Mouse (Mus musculus) MEL (cell line): ENCODE measurements around the gene Cebpz. TPM values are rescaled to one million over a fixed set of nuclear protein-coding genes. Genes with fewer than 3 reads are reported as not detected.

ENCODE experiments used
- DNase-seq: peaks from one replicate; pipeline ENCODE4 v3.0.0; 2011; ENCODE audit warnings: low read depth, low spot score
- H3K27ac ChIP-seq: 2 replicates; pipeline ENCODE4 v1.5.1; 2012; ENCODE audit warnings: low read depth, mild to moderate bottlenecking, control low read depth, low read length, moderate library complexity; ENCODE audit not compliant: control insufficient read depth
- H3K27me3 ChIP-seq, 2 experiments: fragments of 150-350 bp in 1 of 2; sonication (generic) in 1 of 2; 2 replicates each; pipeline ENCODE4 v1.6.1; 2012; ENCODE audit warnings: low read length in 2 of 2, mild to moderate bottlenecking in 2 of 2, improper control_type of control experiment in 1 of 2, moderate library complexity in 1 of 2; ENCODE audit not compliant: insufficient read depth in 2 of 2, control insufficient read depth in 1 of 2
- H3K36me3 ChIP-seq, 2 experiments: 2 replicates each; pipeline ENCODE4 v1.6.1; 2012 to 2014; ENCODE audit warnings: low read length in 2 of 2, improper control_type of control experiment in 1 of 2, inconsistent platforms in 1 of 2, mild to moderate bottlenecking in 1 of 2; ENCODE audit not compliant: insufficient read depth in 2 of 2, control insufficient read depth in 1 of 2
- H3K4me1 ChIP-seq, 2 experiments: fragments of 150-350 bp in 1 of 2; sonication (generic) in 1 of 2; 2 replicates each; pipeline ENCODE4 v1.6.1; 2012; ENCODE audit warnings: low read length in 2 of 2, improper control_type of control experiment in 1 of 2, mild to moderate bottlenecking in 1 of 2; ENCODE audit not compliant: insufficient read depth in 2 of 2, control insufficient read depth in 1 of 2
- H3K4me3 ChIP-seq, 2 experiments: fragments of 150-350 bp in 1 of 2; sonication (generic) in 1 of 2; 2 replicates each; pipeline ENCODE4 v1.5.1; 2012; ENCODE audit warnings: low read depth in 2 of 2, low read length in 2 of 2, mild to moderate bottlenecking in 2 of 2, moderate library complexity in 2 of 2, control low read depth in 1 of 2, improper control_type of control experiment in 1 of 2; ENCODE audit not compliant: control insufficient read depth in 1 of 2, insufficient read depth in 1 of 2
- H3K79me2 ChIP-seq: 2 replicates; pipeline ENCODE4 v1.6.1; 2012; ENCODE audit warnings: mild to moderate bottlenecking, low read length, moderate library complexity; ENCODE audit not compliant: control insufficient read depth, poor library complexity, insufficient read depth
- H3K9ac ChIP-seq: 2 replicates; pipeline ENCODE4 v1.6.1; 2012; ENCODE audit warnings: low read depth, mild to moderate bottlenecking, control low read depth, low read length, moderate library complexity; ENCODE audit not compliant: control insufficient read depth, poor library complexity, severe bottlenecking
- H3K9me3 ChIP-seq: fragments of 150-350 bp; sonication (generic); replicated peaks from 2 replicates; pipeline ENCODE4 v1.6.1; 2012; ENCODE audit warnings: mild to moderate bottlenecking, low read length, improper control_type of control experiment, moderate library complexity; ENCODE audit not compliant: insufficient read depth
- CHD1 ChIP-seq: IDR thresholded peaks from 2 replicates; pipeline ENCODE4 v1.6.1; 2012; ENCODE audit warnings: low read depth, mild to moderate bottlenecking, inconsistent platforms, low read length, improper control_type of control experiment
- CHD2 ChIP-seq: IDR thresholded peaks from 2 replicates; pipeline ENCODE4 v1.6.1; 2011; ENCODE audit warnings: low read length, improper control_type of control experiment
- CTCF ChIP-seq, 3 experiments: IDR thresholded peaks in 2 of 3; conservative IDR thresholded peaks in 1 of 3; 2 replicates each; pipeline ENCODE4 v1.5.1; 2011 to 2012; ENCODE audit warnings: low read length in 3 of 3, low read depth in 2 of 3, mild to moderate bottlenecking in 2 of 3, improper control_type of control experiment in 1 of 3, inconsistent platforms in 1 of 3, mixed read lengths in 1 of 3, moderate library complexity in 1 of 3; ENCODE audit not compliant: control insufficient read depth in 1 of 3, insufficient read depth in 1 of 3, poor library complexity in 1 of 3, severe bottlenecking in 1 of 3
- E2F4 ChIP-seq: IDR thresholded peaks from 2 replicates; pipeline ENCODE4 v1.6.1; 2011; ENCODE audit warnings: low read depth, low read length, improper control_type of control experiment, borderline replicate concordance
- ELF1 ChIP-seq: IDR thresholded peaks from 2 replicates; pipeline ENCODE4 v1.6.1; 2014; ENCODE audit warnings: low read depth, mild to moderate bottlenecking, inconsistent platforms, low read length, improper control_type of control experiment, moderate library complexity
- EP300 ChIP-seq, 2 experiments: IDR thresholded peaks; 2 replicates each; pipeline ENCODE4 v1.6.1; 2011; ENCODE audit warnings: improper control_type of control experiment in 2 of 2, low read length in 2 of 2, low read depth in 1 of 2, mild to moderate bottlenecking in 1 of 2
- ETS1 ChIP-seq: IDR thresholded peaks from 2 replicates; pipeline ENCODE4 v1.6.1; 2012; ENCODE audit warnings: low read depth, mild to moderate bottlenecking, inconsistent platforms, low read length, improper control_type of control experiment, moderate library complexity
- GATA1 ChIP-seq: IDR thresholded peaks from 2 replicates; pipeline ENCODE4 v1.6.1; 2011; ENCODE audit warnings: low read depth, low read length, improper control_type of control experiment
- MAFK ChIP-seq: IDR thresholded peaks from 2 replicates; pipeline ENCODE4 v1.6.1; 2011; ENCODE audit warnings: low read depth, mild to moderate bottlenecking, low read length, improper control_type of control experiment, borderline replicate concordance
- MAZ ChIP-seq: IDR thresholded peaks from 2 replicates; pipeline ENCODE4 v1.6.1; 2012; ENCODE audit warnings: low read depth, mild to moderate bottlenecking, inconsistent platforms, low read length, improper control_type of control experiment
- MXI1 ChIP-seq: IDR thresholded peaks from 2 replicates; pipeline ENCODE4 v1.6.1; 2011; ENCODE audit warnings: mild to moderate bottlenecking, low read depth, low read length, improper control_type of control experiment
- NELFE ChIP-seq: IDR thresholded peaks from 2 replicates; pipeline ENCODE4 v1.6.1; 2011; ENCODE audit warnings: low read depth, low read length, improper control_type of control experiment
- POLR2AphosphoS2 ChIP-seq: IDR thresholded peaks from 2 replicates; pipeline ENCODE4 v1.6.1; 2011; ENCODE audit warnings: low read length, improper control_type of control experiment
- POLR2AphosphoS5 ChIP-seq: IDR thresholded peaks from 2 replicates; pipeline ENCODE4 v1.6.1; 2012; ENCODE audit warnings: low read depth, borderline replicate concordance, mild to moderate bottlenecking, inconsistent platforms, low read length, moderate library complexity, mixed read lengths
- RAD21 ChIP-seq: IDR thresholded peaks from 2 replicates; pipeline ENCODE4 v1.6.1; 2011; ENCODE audit warnings: mild to moderate bottlenecking, low read depth, low read length, improper control_type of control experiment
- SIN3A ChIP-seq: IDR thresholded peaks from 2 replicates; pipeline ENCODE4 v1.6.1; 2012; ENCODE audit warnings: low read length, improper control_type of control experiment, inconsistent platforms
- SMC3 ChIP-seq: IDR thresholded peaks from 2 replicates; pipeline ENCODE4 v1.6.1; 2011; ENCODE audit warnings: low read depth, low read length, improper control_type of control experiment
- TAL1 ChIP-seq: IDR thresholded peaks from 2 replicates; pipeline ENCODE4 v1.6.1; 2012; ENCODE audit warnings: mild to moderate bottlenecking, inconsistent platforms, low read length, moderate library complexity, mixed read lengths
- ZKSCAN1 ChIP-seq: IDR thresholded peaks from 2 replicates; pipeline ENCODE4 v1.6.1; 2012; ENCODE audit warnings: low read depth, mild to moderate bottlenecking, inconsistent platforms, low read length, improper control_type of control experiment, moderate library complexity
- polyA plus RNA-seq, 2 experiments: library from polyadenylated mRNA; stranded (reverse) in 1 of 2; unstranded in 1 of 2; fragments of >175 nt in 1 of 2; fragments of >200 nt in 1 of 2; gene quantifications; 2 replicates each; pipeline versions ENCODE4 v1.2.1 to v1.2.4; 2012; ENCODE audit warnings: low replicate concordance in 2 of 2, low read depth in 1 of 2; ENCODE audit not compliant: insufficient read length in 2 of 2, insufficient read depth in 1 of 2, missing spikeins in 1 of 2
- total RNA-seq: library from RNA; depleted of rRNA; stranded (reverse); fragments of 300-350 nt; gene quantifications from 2 replicates; pipeline ENCODE4 v1.2.3, GENCODE M21; 2012

Cebpz gene
- total and polyA plus RNA-seq, 3 experiments: 69.9 to 128 (median 80.7) TPM

DNA sequence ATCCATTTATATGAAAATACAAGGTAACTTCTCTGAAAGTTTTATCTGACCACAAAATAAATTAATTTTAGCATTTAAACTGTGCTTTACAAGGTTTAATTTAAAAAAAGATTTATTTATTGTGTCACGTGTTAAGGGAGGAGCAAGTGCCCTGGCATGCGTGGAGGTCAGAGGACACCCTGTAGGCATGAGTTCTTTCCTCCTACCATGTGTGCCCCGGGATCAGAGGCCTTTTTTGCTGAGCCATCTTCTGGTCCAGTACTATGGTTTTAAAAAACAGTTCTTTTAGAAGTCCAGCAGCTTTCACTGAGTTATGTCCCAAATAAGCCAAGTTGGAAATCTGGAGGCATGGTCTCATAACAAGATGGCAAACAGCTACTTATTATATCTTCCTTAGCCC lies 46.9 kb upstream of the Cebpz start:
- Histone ChIP-seq H3K27ac (no peak overlapping the region), H3K4me3 (no peak overlapping the region), H3K27me3 (no peaks in the 10 kb centered on the region), H3K9ac (no peak overlapping the region), H3K9me3 (no peaks in the 10 kb centered on the region), H3K36me3 (0 out of 4 replicates have a peak, but pooled peaks cover 0 to 2% of the 10 kb centered on the region in 2 experiments), H3K4me1 (no peaks in the 10 kb centered on the region), H3K79me2 (no peaks in the 10 kb centered on the region)
- no peak for TF ChIP-seq MXI1
- no peak for TF ChIP-seq RAD21
- TF ChIP-seq ETS1: no peak
- no peak for TF ChIP-seq ZKSCAN1
- no peak for TF ChIP-seq E2F4
- TF ChIP-seq TAL1: no peak
- no peak for TF ChIP-seq CHD2
- TF ChIP-seq CTCF (IDR thresholded peaks at IDR 0.05 in 2 of 3, conservative IDR thresholded peaks at IDR 0.05 in 1 of 3; ENCODE audit: control insufficient read depth in 1 of 3, insufficient read depth in 1 of 3, low read depth in 2 of 3, low read length in 3 of 3, poor library complexity in 1 of 3, severe bottlenecking in 1 of 3): no peak
- no peak for TF ChIP-seq GATA1
- no peak for DNase-seq

DNA sequence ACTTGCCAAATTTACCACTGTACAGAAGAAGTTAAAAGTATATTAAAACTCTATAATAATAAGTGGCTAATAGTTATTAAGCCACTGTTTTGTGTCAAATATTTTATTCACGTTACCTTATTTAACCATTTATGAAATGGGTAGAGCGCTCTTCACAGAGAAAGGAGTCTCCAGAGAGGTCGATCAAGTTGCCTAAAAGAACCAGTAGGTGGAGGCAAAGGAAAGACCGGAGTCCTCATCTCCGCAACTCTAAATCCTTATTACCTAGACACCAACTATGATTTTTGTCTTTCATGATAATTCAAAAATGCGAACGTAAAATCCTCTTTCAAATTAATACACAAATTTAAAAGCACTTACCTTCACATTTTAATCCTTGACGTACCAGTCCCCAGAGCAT lies 46.3 kb upstream of the Cebpz start:
- peak; percentile 24 for TF ChIP-seq RAD21
- TF ChIP-seq CTCF (IDR thresholded peaks at IDR 0.05 in 2 of 3, conservative IDR thresholded peaks at IDR 0.05 in 1 of 3; ENCODE audit: control insufficient read depth in 1 of 3, insufficient read depth in 1 of 3, low read depth in 2 of 3, low read length in 3 of 3, poor library complexity in 1 of 3, severe bottlenecking in 1 of 3): peak in 1 of 3 experiments; percentile 6; a peak in 1 of 6 replicates
- TF ChIP-seq SMC3: no peak; the same call in 1 of the 2 replicates
- no peak for TF ChIP-seq EP300 (IDR thresholded peaks at IDR 0.05; ENCODE audit: low read depth in 1 of 2, low read length in 2 of 2)
- no peak for TF ChIP-seq MAZ

DNA sequence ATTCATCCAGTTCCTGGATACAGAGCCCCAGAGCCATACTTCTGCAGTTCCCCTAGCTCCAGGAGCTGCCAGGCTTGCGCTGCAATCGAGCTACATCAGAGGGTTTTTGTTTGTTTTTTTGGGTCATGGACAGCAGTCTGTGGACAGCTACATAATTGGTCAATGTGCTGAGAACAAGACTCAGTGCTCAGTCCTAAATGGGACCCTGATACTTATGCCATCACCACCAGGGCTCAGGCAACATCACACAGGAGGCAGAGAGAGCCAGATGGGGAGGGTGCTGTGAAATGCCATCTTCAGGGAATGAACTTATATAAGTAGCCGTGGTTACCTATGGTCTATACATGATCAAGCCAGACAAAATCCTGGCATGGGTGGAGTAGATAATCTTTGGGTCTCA lies 31.6 kb upstream of the Cebpz start:
- no peaks in the 10 kb centered on the region for H3K79me2 ChIP-seq
- TF ChIP-seq SIN3A (no peak), RAD21 (no peak), MAFK (no peak), ETS1 (no peak), CHD1 (no peak), ELF1 (no peak), POLR2AphosphoS5 (no peak), POLR2AphosphoS2 (no peak), NELFE (no peak), MAZ (no peak), CTCF (IDR thresholded peaks at IDR 0.05 in 2 of 3, conservative IDR thresholded peaks at IDR 0.05 in 1 of 3; ENCODE audit: control insufficient read depth in 1 of 3, insufficient read depth in 1 of 3, low read depth in 2 of 3, low read length in 3 of 3, poor library complexity in 1 of 3, severe bottlenecking in 1 of 3) (no peak)
- TF ChIP-seq, all 39 proteins: peak for 0
- H3K9me3 ChIP-seq: no peaks in the 10 kb centered on the region
- H3K36me3 ChIP-seq: no peaks in the 10 kb centered on the region
- no peaks in the 10 kb centered on the region for H3K27me3 ChIP-seq
- H3K4me3 ChIP-seq: no peak overlapping the region
- no peak for DNase-seq
- no peaks in the 10 kb centered on the region for H3K4me1 ChIP-seq
- no peak overlapping the region for H3K9ac ChIP-seq
- no peak overlapping the region for H3K27ac ChIP-seq

More for the DNA sequence above, 46.3 kb upstream of the Cebpz start:
- Histone ChIP-seq H3K9me3 (no peaks in the 10 kb centered on the region), H3K4me3 (no peak overlapping the region), H3K27ac (no peak overlapping the region), H3K36me3 (no peaks in the 10 kb centered on the region), H3K4me1 (no peaks in the 10 kb centered on the region), H3K79me2 (no peaks in the 10 kb centered on the region), H3K9ac (no peak overlapping the region), H3K27me3 (no peaks in the 10 kb centered on the region)
- DNase-seq: no peak
